Mouse (Mus musculus) layer of hippocampus, adult 2 months (tissue): ENCODE data around the gene Ube2q2. TPM values are rescaled to one million over a fixed set of nuclear protein-coding genes. Genes with fewer than 3 reads are reported as not detected.
"Not testable (repeated sequence)": the region's sequence is repeated elsewhere in the genome, so short reads cannot be mapped to it uniquely, and the experiment has no call there.

Source experiments
- DNase-seq, 2 experiments: peaks; one replicate each; pipeline ENCODE4 v3.0.0; 2022; ENCODE audit warnings: low spot score in 2 of 2
- H3K27ac ChIP-seq: fragments of 200-600 bp; 2 replicates; pipeline ENCODE4 v1.8.1; 2022
- H3K4me3 ChIP-seq: fragments of 200-600 bp; 2 replicates; pipeline ENCODE4 v1.8.1; 2022; ENCODE audit warnings: mild to moderate bottlenecking
- CTCF ChIP-seq: fragments of 200-600 bp; conservative IDR thresholded peaks from 2 replicates; pipeline ENCODE4 v1.8.1; 2022; ENCODE audit warnings: antibody characterized with exemption, mild to moderate bottlenecking, moderate library complexity
- total RNA-seq, 2 experiments: library from RNA; stranded (reverse); gene quantifications; 2 replicates each; pipeline ENCODE4 v1.2.3; 2021

The Ube2q2 gene
- total RNA-seq, 2 experiments from 2014 or later = 58.0 to 65.8 TPM

DNA sequence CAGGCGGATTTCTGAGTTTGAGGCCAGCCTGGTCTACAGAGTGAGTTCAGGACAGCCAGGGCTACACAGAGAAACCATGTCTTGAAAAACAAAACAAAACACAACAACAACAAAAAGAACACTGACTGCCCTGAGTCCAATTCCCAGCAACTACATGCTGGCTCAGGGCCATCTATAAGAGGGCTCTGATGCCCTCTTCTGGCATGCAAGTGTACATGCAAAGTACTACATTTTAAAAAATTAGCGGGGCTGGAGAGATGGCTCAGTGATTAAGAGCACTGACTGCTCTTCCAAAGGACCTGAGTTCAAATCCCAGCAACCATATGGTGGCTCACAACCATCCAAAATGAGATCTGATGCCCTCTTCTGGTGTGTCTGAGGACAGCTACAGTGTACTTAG is 103.4 kb downstream of the Ube2q2 start:
- H3K27ac ChIP-seq, H3K4me3 ChIP-seq, DNase-seq: not testable (repeated sequence)
- peak; percentile 58 for TF ChIP-seq CTCF

DNA sequence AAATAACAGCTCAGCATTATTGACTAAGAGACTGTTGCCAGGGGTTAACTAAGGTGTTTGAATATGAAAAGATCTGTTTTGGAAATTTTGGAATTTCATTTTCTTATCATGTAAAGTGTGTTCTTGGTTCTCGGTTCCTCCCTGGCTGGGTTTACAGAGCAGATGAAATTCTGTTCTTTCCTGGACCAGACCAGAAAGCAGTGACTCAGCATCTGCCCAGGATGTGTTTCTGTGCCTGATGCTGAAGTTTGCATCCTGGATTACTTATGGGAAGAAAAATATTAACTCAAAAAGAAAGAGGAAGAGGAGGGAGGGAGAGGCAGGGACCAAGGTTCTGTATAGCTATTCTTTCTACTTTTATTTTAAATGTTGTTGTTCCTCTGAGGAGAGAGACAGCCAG is 105.2 kb downstream of the Ube2q2 start:
- TF ChIP-seq CTCF = no peak
- DNase-seq = no peak
- Histone ChIP-seq H3K4me3 (no peak overlapping the region), H3K27ac (no peak overlapping the region)

DNA sequence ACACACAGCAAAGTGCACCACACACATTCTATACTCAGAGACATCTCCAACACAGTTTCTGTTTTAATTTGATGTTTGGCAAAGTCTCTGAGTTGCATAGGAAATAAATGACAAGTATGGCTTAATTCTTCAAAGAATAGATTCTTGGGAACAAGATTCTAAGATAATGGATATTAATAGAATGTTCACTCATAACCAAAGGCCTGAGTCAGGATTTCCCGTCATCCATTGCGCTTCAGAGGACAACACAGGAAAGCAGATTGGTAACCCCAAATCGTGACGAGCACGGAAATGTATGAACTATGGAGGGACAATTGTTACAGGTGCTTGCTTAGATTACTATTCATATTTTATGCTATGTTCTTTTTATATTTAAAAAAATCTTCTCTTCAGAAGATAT is 106.4 kb downstream of the Ube2q2 start:
- DNase-seq = no peak
- TF ChIP-seq CTCF = no peak
- no peak overlapping the region for H3K4me3 ChIP-seq
- no peak overlapping the region for H3K27ac ChIP-seq

DNA sequence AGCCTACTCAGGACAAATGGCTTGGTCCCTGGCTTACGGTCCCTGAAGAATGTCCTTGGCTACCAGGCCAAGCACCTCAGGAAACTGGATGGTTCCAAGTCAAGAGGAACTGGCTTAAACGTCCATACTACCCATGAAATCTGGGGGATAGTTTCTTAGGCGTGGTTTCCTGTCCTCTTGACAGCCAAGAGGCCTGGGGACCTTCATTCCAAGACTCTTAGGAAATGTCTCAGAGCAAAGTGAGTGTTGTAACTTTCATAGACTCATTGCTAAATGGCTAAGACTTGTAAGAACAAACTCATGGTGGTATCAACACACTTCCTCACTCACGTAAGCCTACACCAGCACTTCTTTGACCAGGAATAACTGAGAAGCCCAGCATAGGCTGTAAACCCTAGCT is 107.0 kb downstream of the Ube2q2 start:
- no peak for TF ChIP-seq CTCF
- DNase-seq = no peak
- no peak overlapping the region for H3K4me3 ChIP-seq
- H3K27ac ChIP-seq = no peak overlapping the region

DNA sequence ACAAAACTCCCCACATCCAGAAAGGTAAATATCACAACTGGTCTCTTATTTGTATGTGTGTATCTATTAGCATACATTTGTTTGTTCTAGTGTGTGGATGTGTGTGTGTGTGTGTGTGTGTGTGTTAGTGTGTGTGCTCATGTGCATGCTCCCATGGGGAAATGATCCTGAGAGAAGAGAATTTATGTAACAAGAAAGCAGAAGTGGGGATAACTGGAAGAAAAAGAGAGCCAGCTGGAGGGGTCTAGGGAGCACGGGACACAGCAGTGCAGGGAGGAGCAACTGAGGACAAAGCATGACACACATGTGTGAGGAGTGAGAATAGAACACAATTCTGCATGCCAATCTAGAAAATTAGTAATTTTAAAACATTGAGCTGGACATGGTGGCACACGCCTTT is 108.5 kb downstream of the Ube2q2 start:
- H3K27ac ChIP-seq = no peak overlapping the region
- H3K4me3 ChIP-seq = no peak overlapping the region
- no peak for TF ChIP-seq CTCF
- no peak for DNase-seq

Other genes with a start within 250 kb of the Ube2q2 start
- 1 to 10 TPM; 3.0 to 3.1 TPM for gene Hykk, start 231.6 kb upstream of the Ube2q2 start, total RNA-seq
- 100 to 1,000 TPM; 127 to 136 TPM for gene Psma4, start 198.1 kb upstream of the Ube2q2 start, total RNA-seq
- gene AY074887, start 197.9 kb upstream of the Ube2q2 start, total RNA-seq = not detected
- 1 to 10 TPM; 7.4 to 7.8 TPM for gene Chrna5, start 168.0 kb upstream of the Ube2q2 start, total RNA-seq
- gene Chrna3, start 122.3 kb upstream of the Ube2q2 start, total RNA-seq = under 1 TPM; 0.17 to 0.18 TPM
- under 1 TPM in 1 of 2 experiments, not detected in 1; 0.10 TPM for gene Chrnb4, start 100.1 kb upstream of the Ube2q2 start, total RNA-seq
- 10 to 100 TPM; 31.0 to 36.0 TPM for gene Fbxo22, start 60.1 kb downstream of the Ube2q2 start, total RNA-seq
- gene Nrg4, start 178.0 kb downstream of the Ube2q2 start, total RNA-seq = 1 to 10 TPM in 1 of 2 experiments, under 1 TPM in 1; 0.97 to 1.3 TPM
- gene Tmem266, start 178.1 kb downstream of the Ube2q2 start, total RNA-seq = 1 to 10 TPM; 5.8 to 6.1 TPM